Mouse (Mus musculus) heart, embryonic 16.5 days (tissue): ENCODE results near the gene Tenm1. TPM values are rescaled to one million over a fixed set of nuclear protein-coding genes. Genes with fewer than 3 reads are reported as not detected.
A peak's percentile ranks its signal among the peaks of the same experiment; 100 is the strongest.

ENCODE experiments used
- ATAC-seq: fragments of 200-750 bp; cut with Nextera tagmentation; replicated peaks from 2 replicates; pipeline ENCODE4 v1.8.0; 2017; ENCODE audit warnings: moderate number of reproducible peaks; ENCODE audit not compliant: insufficient read depth, low FRiP score; ENCODE audit errors: extremely low read depth
- H3K27ac ChIP-seq: fragments of 300-500 bp; sonication (generic); 2 replicates; pipeline ENCODE4 v1.5.1; 2014; ENCODE audit warnings: mild to moderate bottlenecking, low read length, control low read depth, moderate library complexity
- H3K27me3 ChIP-seq: fragments of 300-500 bp; sonication (generic); 2 replicates; pipeline ENCODE4 v1.6.1; 2014; ENCODE audit warnings: low read length, mixed read lengths; ENCODE audit not compliant: control insufficient read depth, insufficient read depth
- H3K36me3 ChIP-seq: fragments of 300-500 bp; sonication (generic); 2 replicates; pipeline ENCODE4 v1.6.1; 2014; ENCODE audit not compliant: control insufficient read depth, insufficient read depth
- H3K4me1 ChIP-seq: fragments of 300-500 bp; sonication (generic); 2 replicates; pipeline ENCODE4 v1.6.1; 2014; ENCODE audit warnings: low read length, mixed read lengths; ENCODE audit not compliant: control insufficient read depth, insufficient read depth
- H3K4me2 ChIP-seq: fragments of 300-500 bp; sonication (generic); 2 replicates; pipeline ENCODE4 v1.6.1; 2014; ENCODE audit warnings: low read depth, mild to moderate bottlenecking, control low read depth, low read length
- H3K4me3 ChIP-seq: fragments of 300-500 bp; sonication (generic); 2 replicates; pipeline ENCODE4 v1.5.1; 2014; ENCODE audit warnings: mild to moderate bottlenecking, control low read depth, low read length
- H3K9ac ChIP-seq: fragments of 300-500 bp; sonication (generic); 2 replicates; pipeline ENCODE4 v1.6.1; 2014; ENCODE audit warnings: low read length, control low read depth
- H3K9me3 ChIP-seq: fragments of 300-500 bp; sonication (generic); replicated peaks from 2 replicates; pipeline ENCODE4 v1.6.1; 2016; ENCODE audit warnings: low read length; ENCODE audit not compliant: control insufficient read depth
- WGBS: fragments of 180-500 bp; shearing (Covaris S2); extraction: QIAGEN DNeasy Blood & Tissue Kit; methylation state at CpG from one replicate; pipeline ENCODE4 v1.1.7; 2014; 5-methylcytosine and 5-hydroxymethylcytosine counted together
- polyA plus RNA-seq: library from polyadenylated mRNA; unstranded; fragments of >200 nt; fragmentation: Nextera tagmentation; extraction: Ambion mirVana; gene quantifications from 2 replicates; pipeline ENCODE4 v1.2.1, GENCODE M21; 2015

Tenm1 gene
- polyA plus RNA-seq, 1 experiment from 2014 or later, result 0.03 TPM

- no peaks in the 10 kb centered on the region for H3K27me3 ChIP-seq
- no peak for ATAC-seq
- H3K36me3 ChIP-seq, result no peaks in the 10 kb centered on the region
- H3K4me3 ChIP-seq, result no peak overlapping the region
- no peak overlapping the region for H3K9ac ChIP-seq
- 54% methylated on average over 3 of the region's 3 CpGs for WGBS
- H3K4me2 ChIP-seq, result no peak overlapping the region
- no peak overlapping the region for H3K27ac ChIP-seq
- no peaks in the 10 kb centered on the region for H3K4me1 ChIP-seq
- H3K9me3 ChIP-seq, result no peaks in the 10 kb centered on the region
Measured at GRCm38 (mm10) chrX:42647131-42647530, 781.8 kb downstream of the Tenm1 start.

GRCm38 (mm10) chrX:42580521-42580920 lies 848.4 kb downstream of the Tenm1 start:
- H3K4me1 ChIP-seq, result no peaks in the 10 kb centered on the region
- no peak overlapping the region for H3K4me3 ChIP-seq
- H3K9me3 ChIP-seq, result no peaks in the 10 kb centered on the region
- H3K27me3 ChIP-seq, result no peaks in the 10 kb centered on the region
- no peak overlapping the region for H3K9ac ChIP-seq
- 73% methylated on average over 2 of the region's 2 CpGs for WGBS
- H3K36me3 ChIP-seq, result no peaks in the 10 kb centered on the region
- H3K4me2 ChIP-seq, result no peak overlapping the region
- no peak overlapping the region for H3K27ac ChIP-seq
- ATAC-seq, result no peak

- Histone ChIP-seq H3K36me3 (no peaks in the 10 kb centered on the region), H3K9ac (no peak overlapping the region), H3K4me1 (no peaks in the 10 kb centered on the region), H3K27me3 (no peaks in the 10 kb centered on the region), H3K4me2 (no peak overlapping the region), H3K4me3 (no peak overlapping the region), H3K9me3 (no peaks in the 10 kb centered on the region), H3K27ac (no peak overlapping the region)
- no peak for ATAC-seq
- 54% methylated on average over 4 of the region's 4 CpGs for WGBS
Measured at GRCm38 (mm10) chrX:42558683-42559082, 870.2 kb downstream of the Tenm1 start.

- ATAC-seq, result no peak
- no peaks in the 10 kb centered on the region for H3K27me3 ChIP-seq
- H3K4me2 ChIP-seq, result no peak overlapping the region
- no peak overlapping the region for H3K9ac ChIP-seq
- WGBS, result 24% methylated on average over 7 of the region's 7 CpGs
- H3K27ac ChIP-seq, result no peak overlapping the region
- H3K4me3 ChIP-seq, result no peak overlapping the region
- no peaks in the 10 kb centered on the region for H3K36me3 ChIP-seq
- no peaks in the 10 kb centered on the region for H3K4me1 ChIP-seq
- no peaks in the 10 kb centered on the region for H3K9me3 ChIP-seq
Measured at GRCm38 (mm10) chrX:42557284-42557683, 871.6 kb downstream of the Tenm1 start.

GRCm38 (mm10) chrX:42548513-42548912 lies 880.4 kb downstream of the Tenm1 start:
- 66% methylated on average over 4 of the region's 4 CpGs for WGBS
- no peaks in the 10 kb centered on the region for H3K36me3 ChIP-seq
- H3K4me3 ChIP-seq, result no peak overlapping the region
- no peak overlapping the region for H3K27ac ChIP-seq
- no peaks in the 10 kb centered on the region for H3K4me1 ChIP-seq
- H3K4me2 ChIP-seq, result no peak overlapping the region
- no peaks in the 10 kb centered on the region for H3K27me3 ChIP-seq
- ATAC-seq, result no peak
- H3K9ac ChIP-seq, result no peak overlapping the region
- no peaks in the 10 kb centered on the region for H3K9me3 ChIP-seq

- ATAC-seq, result no peak
- Histone ChIP-seq H3K4me2 (no peak overlapping the region), H3K27me3 (no peaks in the 10 kb centered on the region), H3K27ac (no peak overlapping the region), H3K4me3 (no peak overlapping the region), H3K9ac (no peak overlapping the region), H3K4me1 (peaks cover 3% of the 10 kb centered on the region; the same call in 1 of the 2 replicates), H3K9me3 (no peaks in the 10 kb centered on the region), H3K36me3 (no peaks in the 10 kb centered on the region)
- 78% methylated on average over 1 of the region's 1 CpGs for WGBS
Measured at GRCm38 (mm10) chrX:42545076-42545475, 883.9 kb downstream of the Tenm1 start.

GRCm38 (mm10) chrX:42540756-42541053 lies 888.2 kb downstream of the Tenm1 start:
- no peak overlapping the region for H3K27ac ChIP-seq
- H3K9me3 ChIP-seq, result no peaks in the 10 kb centered on the region
- H3K4me2 ChIP-seq, result peak overlapping the region; percentile 53
- no peaks in the 10 kb centered on the region for H3K27me3 ChIP-seq
- H3K9ac ChIP-seq, result peak overlapping the region; percentile 55; the same call in 1 of the 2 replicates
- peaks cover 4% of the 10 kb centered on the region; the same call in 1 of the 2 replicates for H3K4me1 ChIP-seq
- 32% methylated on average over 5 of the region's 5 CpGs for WGBS
- peak overlapping the region; percentile 35 for H3K4me3 ChIP-seq
- ATAC-seq, result peak; percentile 69
- H3K36me3 ChIP-seq, result no peaks in the 10 kb centered on the region

GRCm38 (mm10) chrX:42540030-42540755 lies 888.7 kb downstream of the Tenm1 start:
- WGBS, result 29% methylated on average over 3 of the region's 3 CpGs
- H3K27ac ChIP-seq, result peak overlapping the region; percentile 32; the same call in 1 of the 2 replicates
- H3K4me1 ChIP-seq, result peaks cover 4% of the 10 kb centered on the region; the same call in 1 of the 2 replicates
- ATAC-seq, result 0 out of 2 replicates have a peak, but pooled peaks have one; percentile 28
- no peaks in the 10 kb centered on the region for H3K9me3 ChIP-seq
- H3K4me3 ChIP-seq, result peak overlapping the region; percentile 35
- H3K36me3 ChIP-seq, result no peaks in the 10 kb centered on the region
- H3K4me2 ChIP-seq, result peak overlapping the region; percentile 53
- peak overlapping the region; percentile 55; the same call in 1 of the 2 replicates for H3K9ac ChIP-seq
- no peaks in the 10 kb centered on the region for H3K27me3 ChIP-seq

GRCm38 (mm10) chrX:42530703-42531102 lies 898.2 kb downstream of the Tenm1 start:
- Histone ChIP-seq H3K4me2 (no peak overlapping the region), H3K27me3 (no peaks in the 10 kb centered on the region), H3K4me1 (no peaks in the 10 kb centered on the region), H3K9ac (no peak overlapping the region), H3K27ac (no peak overlapping the region), H3K4me3 (no peak overlapping the region), H3K9me3 (no peaks in the 10 kb centered on the region), H3K36me3 (no peaks in the 10 kb centered on the region)
- WGBS, result 70% methylated on average over 4 of the region's 4 CpGs
- no peak for ATAC-seq
